Comparison of ENCODE assay signal across 13 mouse cellular contexts in genomic region chr5:105493377-105493776, GRCm38 (mm10). TPM values are rescaled to one million over a fixed set of nuclear protein-coding genes. Genes with fewer than 3 reads are reported as not detected.
DNase-seq lines count a peak whose midpoint lies in the region; ATAC-seq lines count a peak whose summit lies in the region.
"Had no signal": no experiment of that assay in that cellular context is flagged by ENCODE, and none has a peak within 500 bp of the region (broad histone marks: within the 10 kb centered on the region; RNA-seq: fewer than 3 reads in every experiment).

No protein-coding gene starts in this region.

- H3K9me3 ChIP-seq in midbrain, embryonic 11.5 days (ENCODE audit: control insufficient read depth, low read length): no peaks in the 10 kb centered on the region
- H3K9me3 ChIP-seq in midbrain, embryonic 16.5 days (replicated peaks; ENCODE audit: control insufficient read depth, low read length, poor library complexity, severe bottlenecking): no peaks in the 10 kb centered on the region
- H3K9me3 ChIP-seq in hindbrain, embryonic 15.5 days: no peaks in the 10 kb centered on the region
- H3K9me3 ChIP-seq: liver, embryonic 13.5 days; lung, embryonic 15.5 days; neural tube, embryonic 12.5 days had no signal

- no peak overlapping the region for H3K4me3 ChIP-seq in midbrain, embryonic 11.5 days (ENCODE audit: low read depth, low read length)
- no peak overlapping the region for H3K4me3 ChIP-seq in midbrain, embryonic 16.5 days (ENCODE audit: low read depth, low read length)
- no peak overlapping the region for H3K4me3 ChIP-seq in hindbrain, embryonic 15.5 days
- H3K4me3 ChIP-seq: liver, embryonic 13.5 days; lung, embryonic 15.5 days; neural tube, embryonic 12.5 days had no signal

- H3K27ac ChIP-seq in midbrain, embryonic 11.5 days (ENCODE audit: low read depth, low read length): no peak overlapping the region
- H3K27ac ChIP-seq in midbrain, embryonic 16.5 days (ENCODE audit: low read length): no peak overlapping the region
- H3K27ac ChIP-seq in hindbrain, embryonic 15.5 days (replicated peaks): peak overlapping the region; percentile 20; the same call in 1 of the 2 replicates
- H3K27ac ChIP-seq: liver, embryonic 13.5 days; lung, embryonic 15.5 days; macrophage; neural tube, embryonic 12.5 days had no signal

- ATAC-seq in midbrain, embryonic 11.5 days (ENCODE audit: low FRiP score): no peak
- no peak for ATAC-seq in midbrain, embryonic 16.5 days
- no peak for ATAC-seq in hindbrain, embryonic 15.5 days (ENCODE audit: low FRiP score, low read depth)

- peak; percentile 61 for DNase-seq in heart, adult 11 months
- DNase-seq in heart, postnatal 14 days: no peak
- peak; percentile 83 for DNase-seq in midbrain, embryonic 11.5 days (ENCODE audit: low spot score, missing footprints)
- DNase-seq in thymus, postnatal 36 days: peak; percentile 27 to 46
- no peak for DNase-seq in frontal cortex, postnatal 25 days (ENCODE audit: low spot score in 2 of 2)
- no peak for DNase-seq in spleen, postnatal 14 days (ENCODE audit: low spot score in 2 of 2)
- DNase-seq: gastrocnemius, postnatal 14 days; liver, embryonic 13.5 days had no signal

- H3K9ac ChIP-seq in midbrain, embryonic 11.5 days (ENCODE audit: low read length): no peak overlapping the region
- no peak overlapping the region for H3K9ac ChIP-seq in midbrain, embryonic 16.5 days (ENCODE audit: low read depth, low read length)
- no peak overlapping the region for H3K9ac ChIP-seq in hindbrain, embryonic 15.5 days
- H3K9ac ChIP-seq: liver, embryonic 13.5 days; lung, embryonic 15.5 days; neural tube, embryonic 12.5 days had no signal

- 69% methylated on average over 7 of the region's 7 CpGs for WGBS in midbrain, embryonic 11.5 days
- WGBS in midbrain, embryonic 16.5 days: 59% methylated on average over 7 of the region's 7 CpGs
- WGBS in hindbrain, embryonic 15.5 days: 83% methylated on average over 7 of the region's 7 CpGs

- no peaks in the 10 kb centered on the region for H3K36me3 ChIP-seq in midbrain, embryonic 11.5 days (ENCODE audit: control insufficient read depth, insufficient read depth, low read length)
- no peaks in the 10 kb centered on the region; the same call in 1 of the 2 replicates for H3K36me3 ChIP-seq in midbrain, embryonic 16.5 days (ENCODE audit: control insufficient read depth, insufficient read depth, low read length)
- H3K36me3 ChIP-seq in hindbrain, embryonic 15.5 days: no peaks in the 10 kb centered on the region
- H3K36me3 ChIP-seq: lung, embryonic 15.5 days; neural tube, embryonic 12.5 days had no signal

- H3K4me2 ChIP-seq in midbrain, embryonic 11.5 days: no peak overlapping the region
- H3K4me2 ChIP-seq in midbrain, embryonic 16.5 days (ENCODE audit: low read length): no peak overlapping the region
- no peak overlapping the region for H3K4me2 ChIP-seq in hindbrain, embryonic 15.5 days
- H3K4me2 ChIP-seq: liver, embryonic 13.5 days; lung, embryonic 15.5 days; neural tube, embryonic 12.5 days had no signal

- H3K4me1 ChIP-seq in midbrain, embryonic 11.5 days (ENCODE audit: control insufficient read depth, insufficient read depth, low read length): peaks cover 37% of the 10 kb centered on the region
- H3K4me1 ChIP-seq in midbrain, embryonic 16.5 days (ENCODE audit: control insufficient read depth, insufficient read depth, low read length): peaks cover 23% of the 10 kb centered on the region
- peaks cover 33% of the 10 kb centered on the region for H3K4me1 ChIP-seq in hindbrain, embryonic 15.5 days (replicated peaks)

- no peaks in the 10 kb centered on the region; the same call in 1 of the 2 replicates for H3K27me3 ChIP-seq in midbrain, embryonic 11.5 days (ENCODE audit: control insufficient read depth, insufficient read depth, low read length)
- no peaks in the 10 kb centered on the region for H3K27me3 ChIP-seq in midbrain, embryonic 16.5 days (ENCODE audit: control insufficient read depth, insufficient read depth, low read depth, low read length)
- H3K27me3 ChIP-seq in hindbrain, embryonic 15.5 days: no peaks in the 10 kb centered on the region; the same call in 1 of the 2 replicates
- H3K27me3 ChIP-seq: lung, embryonic 15.5 days; neural tube, embryonic 12.5 days had no signal

- intact Hi-C loops in heart, postnatal 14 days (cut with DNase I): loop anchor here (2.0 kb wide), 2 partner anchors 89 to 161 kb away; no protein-coding TSS in a partner anchor

RNA-seq across cellular contexts. Expression of gene Lrrc8c, which starts 25.8 kb away (rescaled TPM):
- total RNA-seq in heart, postnatal 14 days (2021): 10 to 100 TPM; 45.8 to 51.7 TPM
- 12.4 and 12.8 TPM in 2 replicates for polyA plus RNA-seq in midbrain, embryonic 11.5 days (2014; fragmentation: Nextera tagmentation; extraction: Ambion mirVana)
- 10.4 and 13.0 TPM in 2 replicates for polyA plus RNA-seq in midbrain, embryonic 16.5 days (2015; fragmentation: Nextera tagmentation; extraction: Ambion mirVana)
- polyA plus RNA-seq in hindbrain, embryonic 15.5 days (2015; fragmentation: Nextera tagmentation; extraction: Ambion mirVana): 16.4 and 19.3 TPM in 2 replicates

Comparison
In these comparisons a context has a peak if more than half of its experiments do, and no peak if none do; other contexts are left out.
1. DNase-seq: peak in heart, adult 11 months (single experiment), midbrain, embryonic 11.5 days (single experiment) and thymus, postnatal 36 days (2 of 2); none in heart, postnatal 14 days (0 of 2), frontal cortex, postnatal 25 days (0 of 2) and spleen, postnatal 14 days (0 of 2).